Mouse (Mus musculus) liver, embryonic 12.5 days (tissue): Measurements from ENCODE around the gene Ap5s1. TPM values are rescaled to one million over a fixed set of nuclear protein-coding genes. Genes with fewer than 3 reads are reported as not detected.

Source experiments
- ATAC-seq: fragments of 200-750 bp; cut with Nextera tagmentation; 2 replicates; pipeline ENCODE4 v1.8.0; 2017; ENCODE audit warnings: moderate number of reproducible peaks, mild to moderate bottlenecking, moderate library complexity
- H3K27ac ChIP-seq: fragments of 300-500 bp; sonication (generic); 2 replicates; pipeline ENCODE4 v1.5.1; 2016; ENCODE audit warnings: mild to moderate bottlenecking
- H3K27me3 ChIP-seq: fragments of 300-500 bp; sonication (generic); replicated peaks from 2 replicates; pipeline ENCODE4 v1.6.1; 2016; ENCODE audit warnings: mild to moderate bottlenecking, moderate library complexity
- H3K36me3 ChIP-seq: fragments of 300-500 bp; sonication (generic); 2 replicates; pipeline ENCODE4 v1.6.1; 2016; ENCODE audit warnings: mild to moderate bottlenecking, moderate library complexity
- H3K4me1 ChIP-seq: fragments of 300-500 bp; sonication (generic); 2 replicates; pipeline ENCODE4 v1.6.1; 2016
- H3K4me2 ChIP-seq: fragments of 300-500 bp; sonication (generic); 2 replicates; pipeline ENCODE4 v1.6.1; 2016; ENCODE audit warnings: mild to moderate bottlenecking, moderate library complexity
- H3K4me3 ChIP-seq: fragments of 300-500 bp; sonication (generic); 2 replicates; pipeline ENCODE4 v1.5.1; 2016; ENCODE audit warnings: mild to moderate bottlenecking, moderate library complexity
- H3K9ac ChIP-seq: fragments of 300-500 bp; sonication (generic); 2 replicates; pipeline ENCODE4 v1.6.1; 2016; ENCODE audit warnings: mild to moderate bottlenecking, moderate library complexity
- H3K9me3 ChIP-seq: fragments of 300-500 bp; sonication (generic); replicated peaks from 2 replicates; pipeline ENCODE4 v1.6.1; 2016; ENCODE audit warnings: mild to moderate bottlenecking, moderate library complexity
- WGBS: fragments of 180-500 bp; shearing (Covaris S2); methylation state at CpG from one replicate; pipeline ENCODE4 v1.1.7; 2016; ENCODE audit not compliant: insufficient replicate concordance; 5-methylcytosine and 5-hydroxymethylcytosine counted together
- polyA plus RNA-seq: library from polyadenylated mRNA; unstranded; fragments of >200 nt; fragmentation: Nextera tagmentation; extraction: Ambion mirVana; gene quantifications from 2 replicates; pipeline ENCODE4 v1.2.1, GENCODE M21; 2016

Gene Ap5s1
- polyA plus RNA-seq, 1 experiment from 2014 or later, result 17.0 TPM

GRCm38 (mm10) chr2:131189521-131190309, 17.2 kb upstream of the Ap5s1 start:
- Histone ChIP-seq H3K36me3 (peaks cover 67% of the 10 kb centered on the region), H3K27ac (peak overlapping the region; percentile 94), H3K9ac (peak overlapping the region; percentile 97), H3K4me3 (peak overlapping the region; percentile 90), H3K9me3 (no peaks in the 10 kb centered on the region), H3K4me1 (peaks cover 55% of the 10 kb centered on the region), H3K4me2 (peak overlapping the region; percentile 91), H3K27me3 (peaks cover 9% of the 10 kb centered on the region)
- peak; percentile 61 for ATAC-seq
- WGBS, result 26% methylated on average over 5 of the region's 5 CpGs

- peaks cover 4% of the 10 kb centered on the region for H3K27me3 ChIP-seq
- peak overlapping the region; percentile 90 for H3K4me3 ChIP-seq
- H3K27ac ChIP-seq, result peak overlapping the region; percentile 94
- H3K4me1 ChIP-seq, result peaks cover 54% of the 10 kb centered on the region
- H3K36me3 ChIP-seq, result peaks cover 74% of the 10 kb centered on the region
- H3K9ac ChIP-seq, result peak overlapping the region; percentile 97
- H3K9me3 ChIP-seq, result no peaks in the 10 kb centered on the region
- WGBS, result 69% methylated on average over 10 of the region's 10 CpGs
- H3K4me2 ChIP-seq, result peak overlapping the region; percentile 91
- ATAC-seq, result no peak
Observed at GRCm38 (mm10) chr2:131190344-131191004, 16.4 kb upstream of the Ap5s1 start.

GRCm38 (mm10) chr2:131191005-131191390, 15.9 kb upstream of the Ap5s1 start:
- 0 out of 2 replicates have a peak overlapping the region, but pooled peaks have one; percentile 90 for H3K4me3 ChIP-seq
- no peaks in the 10 kb centered on the region for H3K27me3 ChIP-seq
- H3K4me1 ChIP-seq, result peaks cover 49% of the 10 kb centered on the region
- peak overlapping the region; percentile 91 for H3K4me2 ChIP-seq
- no peak overlapping the region for H3K9ac ChIP-seq
- H3K36me3 ChIP-seq, result peaks cover 79% of the 10 kb centered on the region
- no peaks in the 10 kb centered on the region for H3K9me3 ChIP-seq
- H3K27ac ChIP-seq, result peak overlapping the region; percentile 94
- WGBS, result 73% methylated on average over 7 of the region's 7 CpGs
- ATAC-seq, result no peak

- H3K27me3 ChIP-seq, result no peaks in the 10 kb centered on the region
- WGBS, result 81% methylated on average over 16 of the region's 16 CpGs
- no peak overlapping the region for H3K4me3 ChIP-seq
- ATAC-seq, result no peak
- H3K4me2 ChIP-seq, result no peak overlapping the region
- no peak overlapping the region for H3K27ac ChIP-seq
- no peak overlapping the region for H3K9ac ChIP-seq
- peaks cover 100% of the 10 kb centered on the region for H3K36me3 ChIP-seq
- H3K4me1 ChIP-seq, result peaks cover 14% of the 10 kb centered on the region; the same call in 1 of the 2 replicates
- no peaks in the 10 kb centered on the region for H3K9me3 ChIP-seq
Observed at GRCm38 (mm10) chr2:131196606-131197316, 10.1 kb upstream of the Ap5s1 start.

GRCm38 (mm10) chr2:131200710-131201109, 6.2 kb upstream of the Ap5s1 start:
- ATAC-seq, result no peak
- WGBS, result 77% methylated on average over 2 of the region's 2 CpGs
- H3K9me3 ChIP-seq, result no peaks in the 10 kb centered on the region
- H3K4me1 ChIP-seq, result peaks cover 50% of the 10 kb centered on the region
- H3K9ac ChIP-seq, result no peak overlapping the region
- H3K36me3 ChIP-seq, result peaks cover 75% of the 10 kb centered on the region
- H3K27ac ChIP-seq, result peak overlapping the region; percentile 15; the same call in 1 of the 2 replicates
- H3K4me3 ChIP-seq, result no peak overlapping the region
- H3K27me3 ChIP-seq, result no peaks in the 10 kb centered on the region
- no peak overlapping the region for H3K4me2 ChIP-seq

GRCm38 (mm10) chr2:131201262-131201661, 5.6 kb upstream of the Ap5s1 start:
- 79% methylated on average over 3 of the region's 3 CpGs for WGBS
- H3K9ac ChIP-seq, result no peak overlapping the region
- H3K27ac ChIP-seq, result 0 out of 2 replicates have a peak overlapping the region, but pooled peaks have one; percentile 37
- H3K36me3 ChIP-seq, result peaks cover 69% of the 10 kb centered on the region
- no peak for ATAC-seq
- H3K4me2 ChIP-seq, result no peak overlapping the region
- H3K4me1 ChIP-seq, result peaks cover 55% of the 10 kb centered on the region
- no peak overlapping the region for H3K4me3 ChIP-seq
- no peaks in the 10 kb centered on the region for H3K9me3 ChIP-seq
- no peaks in the 10 kb centered on the region for H3K27me3 ChIP-seq

- WGBS, result 86% methylated on average over 6 of the region's 6 CpGs
- peak overlapping the region; percentile 95 for H3K27ac ChIP-seq
- H3K4me2 ChIP-seq, result 0 out of 2 replicates have a peak overlapping the region, but pooled peaks have one; percentile 59
- no peaks in the 10 kb centered on the region for H3K9me3 ChIP-seq
- H3K4me3 ChIP-seq, result no peak overlapping the region
- peaks cover 74% of the 10 kb centered on the region for H3K4me1 ChIP-seq
- ATAC-seq, result no peak
- H3K27me3 ChIP-seq, result no peaks in the 10 kb centered on the region
- H3K36me3 ChIP-seq, result peaks cover 43% of the 10 kb centered on the region
- 0 out of 2 replicates have a peak overlapping the region, but pooled peaks have one; percentile 17 for H3K9ac ChIP-seq
Observed at GRCm38 (mm10) chr2:131203816-131204409, 3.0 kb upstream of the Ap5s1 start.

- Histone ChIP-seq H3K36me3 (peaks cover 37% of the 10 kb centered on the region), H3K4me2 (peak overlapping the region; percentile 59), H3K9ac (peak overlapping the region; percentile 49), H3K9me3 (no peaks in the 10 kb centered on the region), H3K27me3 (no peaks in the 10 kb centered on the region), H3K4me1 (peaks cover 79% of the 10 kb centered on the region), H3K27ac (peak overlapping the region; percentile 95), H3K4me3 (no peak overlapping the region)
- WGBS, result 42% methylated on average over 7 of the region's 7 CpGs
- ATAC-seq, result peak; percentile 42
Observed at GRCm38 (mm10) chr2:131204410-131204981, 2.4 kb upstream of the Ap5s1 start.

GRCm38 (mm10) chr2:131205521-131206182, 1.2 kb upstream of the Ap5s1 start:
- H3K9ac ChIP-seq, result peak overlapping the region; percentile 68
- peak overlapping the region; percentile 59 for H3K4me2 ChIP-seq

GRCm38 (mm10) chr2:131208356-131208755, 1.5 kb downstream of the Ap5s1 start:
- H3K27me3 ChIP-seq, result no peaks in the 10 kb centered on the region
- H3K4me3 ChIP-seq, result no peak overlapping the region
- H3K4me2 ChIP-seq, result peak overlapping the region; percentile 7; the same call in 1 of the 2 replicates
- peaks cover 92% of the 10 kb centered on the region for H3K4me1 ChIP-seq
- H3K9me3 ChIP-seq, result no peaks in the 10 kb centered on the region
- no peak for ATAC-seq
- peaks cover 11% of the 10 kb centered on the region for H3K36me3 ChIP-seq
- H3K9ac ChIP-seq, result peak overlapping the region; percentile 47; the same call in 1 of the 2 replicates
- 91% methylated on average over 2 of the region's 2 CpGs for WGBS
- H3K27ac ChIP-seq, result peak overlapping the region; percentile 93

More at GRCm38 (mm10) chr2:131205521-131206182, 1.2 kb upstream of the Ap5s1 start:
- Histone ChIP-seq H3K4me3 (peak overlapping the region; percentile 5; the same call in 1 of the 2 replicates), H3K36me3 (peaks cover 25% of the 10 kb centered on the region), H3K27me3 (no peaks in the 10 kb centered on the region), H3K4me1 (peaks cover 79% of the 10 kb centered on the region), H3K27ac (peak overlapping the region; percentile 95), H3K9me3 (no peaks in the 10 kb centered on the region)
- 19% methylated on average over 8 of the region's 8 CpGs for WGBS
- peak; percentile 80 for ATAC-seq
